Mouse (Mus musculus): ENCODE data around the gene Nfasc.

The Nfasc gene

GRCm38 (mm10) chr1:132741175-132741997 lies at the start of gene Nfasc:
Gene Nfasc, minus strand, starts transcription at chr1:132741797.
- DNase-seq (ENCODE audit: low read depth, low spot score) = peak; percentile 75

DNA sequence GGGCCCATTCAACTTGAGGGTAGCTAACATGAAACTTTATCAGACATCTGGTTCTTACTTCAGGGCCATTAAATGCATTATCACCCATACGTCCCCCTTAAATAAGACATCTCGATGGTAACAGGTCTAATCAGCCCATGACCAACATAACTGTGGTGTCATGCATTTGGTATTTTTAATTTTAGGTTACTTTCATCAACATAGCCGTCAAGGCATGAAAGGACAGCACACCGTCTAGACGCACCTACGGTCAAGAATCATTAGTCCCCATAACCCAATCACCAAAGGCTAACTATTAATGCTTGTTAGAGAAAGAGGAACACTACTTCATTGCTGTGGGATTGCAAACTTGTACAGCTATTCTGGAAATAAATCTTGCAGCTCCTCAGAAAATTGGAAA lies 49.5 kb upstream of the Nfasc start:
- DNase-seq (ENCODE audit: low read depth, low spot score) = peak; percentile 63

DNA sequence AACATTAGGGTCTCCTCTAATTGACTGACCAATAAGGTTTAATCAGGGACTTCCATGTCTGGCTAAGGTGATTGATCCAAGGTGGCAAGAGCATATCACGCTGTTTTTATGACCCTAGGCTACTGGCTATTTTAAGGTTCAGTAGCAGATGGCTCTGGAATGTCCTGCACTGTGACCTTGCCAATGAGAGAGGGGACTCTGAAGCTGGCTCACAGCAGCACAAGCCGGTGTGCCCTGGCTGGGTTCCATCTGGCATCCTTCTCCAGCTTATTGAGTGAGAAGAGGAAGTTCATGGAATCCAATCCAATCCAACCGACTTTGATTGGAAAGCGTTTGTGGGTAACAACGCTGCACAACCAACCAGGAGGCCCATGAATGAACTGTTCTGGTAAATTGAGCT lies 45.3 kb upstream of the Nfasc start:
- no peak for DNase-seq (ENCODE audit: low read depth, low spot score)

- peak; percentile 25 for DNase-seq (ENCODE audit: low read depth, low spot score)
Measured at GRCm38 (mm10) chr1:132781607-132782445, 40.2 kb upstream of the Nfasc start.

DNA sequence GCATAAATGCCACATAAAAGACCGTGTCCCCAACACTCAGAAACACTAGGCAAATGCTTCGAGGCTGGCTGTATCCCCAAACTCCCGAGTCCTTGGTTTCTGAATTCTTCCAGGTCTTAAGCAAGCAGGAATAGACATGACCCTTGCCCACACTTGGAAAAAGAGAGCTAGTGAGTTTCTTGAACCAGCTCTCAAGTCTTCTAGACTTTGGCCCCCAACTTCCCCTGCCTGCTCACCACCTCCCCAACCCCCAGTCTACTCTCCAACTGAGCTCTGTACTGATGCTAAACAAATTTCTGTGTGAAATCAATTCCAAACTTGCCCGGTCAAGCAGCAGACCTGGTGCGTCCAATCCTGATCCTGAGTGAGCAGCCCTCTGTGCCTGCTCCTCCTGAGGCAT lies 39.4 kb upstream of the Nfasc start:
- DNase-seq (ENCODE audit: low read depth, low spot score) = no peak

DNA sequence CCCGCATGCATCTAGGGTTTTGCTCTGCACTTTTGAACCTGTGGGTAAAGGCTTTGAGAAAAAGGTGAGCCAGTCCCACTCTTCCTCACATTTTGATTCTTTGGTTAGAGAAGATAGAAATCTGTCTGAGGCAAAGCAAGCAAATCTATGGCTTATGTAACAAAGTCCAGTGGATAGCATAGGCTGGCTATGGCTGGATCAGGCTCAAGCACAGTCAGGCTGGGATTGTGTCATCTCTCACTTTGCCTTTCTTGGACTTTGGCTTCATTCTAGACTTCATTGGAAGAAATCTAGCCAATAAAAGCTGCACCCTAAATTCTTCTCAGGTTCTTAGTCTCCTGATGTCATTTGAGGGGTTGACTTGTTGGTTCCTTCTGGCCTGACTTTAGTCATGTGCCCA lies 38.7 kb upstream of the Nfasc start:
- DNase-seq (ENCODE audit: low read depth, low spot score) = no peak

- DNase-seq (ENCODE audit: low read depth, low spot score) = no peak
Measured at GRCm38 (mm10) chr1:132774959-132775358, 33.4 kb upstream of the Nfasc start.

DNA sequence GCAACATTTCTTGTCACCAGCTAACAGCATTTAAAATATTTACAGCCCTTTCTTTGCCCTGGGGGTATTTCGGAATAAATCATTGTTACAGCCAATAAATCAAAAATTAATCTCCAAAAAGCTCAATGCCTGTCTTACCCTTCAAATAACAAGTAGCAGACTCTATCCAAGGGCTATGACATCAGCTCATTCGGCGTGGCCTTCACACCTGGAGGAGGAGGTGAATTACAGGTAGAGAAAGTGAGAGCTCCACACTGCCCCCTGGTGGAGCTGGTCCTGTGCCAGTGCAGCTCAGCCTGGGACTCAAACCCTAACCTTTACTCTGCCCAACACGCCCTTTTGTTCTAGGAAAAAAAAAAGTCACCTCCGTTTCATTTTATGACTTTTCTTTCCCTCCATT lies 29.8 kb upstream of the Nfasc start:
- peak; percentile 69 for DNase-seq (ENCODE audit: low read depth, low spot score)

DNA sequence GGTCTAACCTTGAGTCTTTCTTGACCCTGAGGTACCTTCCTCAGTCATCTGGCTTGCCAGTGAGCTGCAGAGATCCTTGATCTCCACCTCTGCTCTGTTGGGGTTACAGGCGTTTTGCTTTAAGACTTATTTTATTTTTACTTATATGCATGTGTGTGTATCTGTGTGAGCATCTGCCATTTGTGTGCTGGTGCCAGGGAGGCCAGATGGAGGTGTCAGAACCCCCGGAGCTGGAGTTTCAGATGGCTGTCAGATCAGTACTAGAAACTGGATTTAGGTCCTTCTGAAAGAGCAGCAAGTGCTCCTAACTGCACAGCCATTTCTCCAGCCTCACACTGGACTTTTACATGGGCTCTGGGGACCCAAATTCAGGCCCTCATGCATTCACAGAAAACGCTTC lies 28.0 kb upstream of the Nfasc start:
- DNase-seq (ENCODE audit: low read depth, low spot score) = no peak

DNA sequence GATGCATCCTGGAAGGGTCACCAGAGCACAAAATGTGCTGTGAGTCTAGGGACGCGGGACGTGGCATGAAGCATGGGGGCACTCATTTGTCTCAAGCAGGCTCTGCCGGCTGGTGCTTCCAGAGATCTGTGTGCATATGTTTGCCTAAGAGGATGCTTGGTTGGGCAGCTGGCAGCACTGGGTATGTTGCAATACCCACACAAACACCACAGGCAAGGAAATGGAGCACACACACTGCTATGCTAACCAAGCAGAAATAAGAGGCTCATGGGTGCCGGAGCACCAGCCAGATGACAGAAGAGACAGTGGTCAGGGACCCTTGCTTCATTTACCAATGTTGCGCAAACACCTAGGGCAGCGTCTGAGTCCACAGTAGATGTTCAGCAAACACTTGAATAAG lies 25.8 kb upstream of the Nfasc start:
- DNase-seq (ENCODE audit: low read depth, low spot score) = no peak

GRCm38 (mm10) chr1:132765887-132766651 lies 24.5 kb upstream of the Nfasc start:
- DNase-seq (ENCODE audit: low read depth, low spot score) = peak; percentile 45

GRCm38 (mm10) chr1:132765222-132765621 lies 23.6 kb upstream of the Nfasc start:
- no peak for DNase-seq (ENCODE audit: low read depth, low spot score)

- no peak for DNase-seq (ENCODE audit: low read depth, low spot score)
Measured at GRCm38 (mm10) chr1:132759390-132759789, 17.8 kb upstream of the Nfasc start.

- DNase-seq (ENCODE audit: low read depth, low spot score) = peak; percentile 77
Measured at GRCm38 (mm10) chr1:132758656-132759370, 17.2 kb upstream of the Nfasc start.

GRCm38 (mm10) chr1:132755211-132755610 lies 13.6 kb upstream of the Nfasc start:
- peak; percentile 55 for DNase-seq (ENCODE audit: low read depth, low spot score)

- no peak for DNase-seq (ENCODE audit: low read depth, low spot score)
Measured at GRCm38 (mm10) chr1:132749217-132749884, 7.8 kb upstream of the Nfasc start.

DNA sequence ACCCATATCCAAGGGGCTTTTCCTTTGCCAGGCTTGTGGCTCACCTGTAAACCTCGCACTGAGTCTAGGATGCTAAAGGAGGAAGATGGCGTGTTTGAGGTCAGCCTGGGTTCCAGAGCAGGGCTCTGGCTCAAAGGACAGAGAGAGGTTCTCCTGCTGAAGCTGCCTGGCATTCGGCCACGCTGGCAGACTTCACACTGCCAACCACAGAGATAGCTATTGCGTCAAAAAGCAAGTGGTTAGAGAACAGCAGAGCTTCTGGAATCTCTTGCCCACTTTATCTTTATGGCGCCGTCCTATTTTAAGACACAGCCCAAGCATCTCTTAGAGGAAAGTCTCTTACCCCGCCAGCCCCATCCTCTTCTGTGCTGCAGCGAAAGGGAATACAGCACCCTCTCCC lies 4.7 kb upstream of the Nfasc start:
- DNase-seq (ENCODE audit: low read depth, low spot score) = no peak

DNA sequence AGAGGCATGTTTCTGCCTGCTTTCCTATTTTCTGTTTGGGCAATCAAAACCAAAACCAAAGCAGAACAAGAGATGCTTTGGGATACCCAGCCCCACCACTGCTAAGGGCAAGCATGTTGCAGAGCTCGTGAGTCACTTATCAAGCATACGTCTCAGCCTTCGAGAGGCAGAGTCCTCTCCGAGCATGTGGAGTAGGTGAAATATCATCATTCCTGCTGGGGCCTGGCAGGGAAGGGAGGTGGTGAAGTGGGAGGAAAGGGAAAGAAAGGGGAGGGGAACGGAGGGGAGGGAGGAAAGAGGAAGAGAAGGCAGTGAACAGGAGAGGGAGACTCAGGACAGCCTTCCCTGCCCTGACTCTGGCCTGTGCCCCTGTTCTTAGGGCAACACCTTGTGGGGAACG lies 4.0 kb upstream of the Nfasc start:
- no peak for DNase-seq (ENCODE audit: low read depth, low spot score)

DNA sequence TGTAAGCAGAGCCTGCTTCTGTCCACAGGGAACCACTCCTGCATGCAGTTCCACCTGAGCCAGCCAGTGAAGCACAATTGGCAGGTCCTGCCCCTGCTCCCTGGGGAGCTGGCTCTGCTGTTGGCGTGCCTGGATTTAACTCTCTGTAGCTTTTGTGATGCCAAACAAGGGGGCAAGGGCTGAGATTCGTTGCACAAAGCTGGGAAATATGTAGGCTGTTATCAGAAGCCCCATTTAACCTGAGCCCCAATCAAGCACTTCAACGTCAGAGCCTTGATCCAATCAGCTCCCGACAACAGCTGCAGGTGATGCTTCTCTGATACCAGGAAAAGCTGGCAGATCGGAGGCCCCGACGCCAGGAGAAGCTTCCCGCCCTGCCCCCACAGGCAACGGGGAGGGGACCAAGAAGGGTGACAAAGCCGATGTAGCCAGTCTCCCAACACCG lies 2.5 kb downstream of the Nfasc start:
- peak; percentile 50 for DNase-seq (ENCODE audit: low read depth, low spot score)

DNA sequence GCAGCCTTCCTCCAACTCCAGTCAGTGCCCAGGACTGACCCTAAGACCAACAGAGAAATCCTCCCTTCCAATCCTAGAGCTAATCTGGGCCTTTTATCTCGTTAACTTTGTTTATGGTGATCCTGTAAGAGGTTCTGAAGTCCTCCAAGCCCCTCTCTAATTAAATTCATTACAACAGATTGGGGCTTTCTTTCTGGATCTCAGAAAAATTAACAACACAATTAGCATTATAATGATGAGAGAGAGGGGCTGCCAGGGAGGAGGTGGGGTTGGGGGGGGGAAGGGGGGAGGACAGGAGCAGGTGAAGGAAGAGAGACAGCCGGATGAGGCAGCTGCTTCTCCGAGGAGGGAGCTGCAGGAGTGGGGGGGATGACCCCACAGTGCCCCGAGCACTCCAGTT lies 5.4 kb downstream of the Nfasc start:
- DNase-seq (ENCODE audit: low read depth, low spot score) = no peak
